Mouse (Mus musculus) CD8-positive naive resting alpha-beta T cell, adult 2 months (primary cell): Measurements from ENCODE around the gene Mettl27.

Experiments used
- DNase-seq, 2 experiments: peaks; one replicate each; pipeline ENCODE4 v3.0.0; 2022; ENCODE audit warnings: low read depth in 2 of 2, low spot score in 2 of 2

Mettl27 gene

DNA sequence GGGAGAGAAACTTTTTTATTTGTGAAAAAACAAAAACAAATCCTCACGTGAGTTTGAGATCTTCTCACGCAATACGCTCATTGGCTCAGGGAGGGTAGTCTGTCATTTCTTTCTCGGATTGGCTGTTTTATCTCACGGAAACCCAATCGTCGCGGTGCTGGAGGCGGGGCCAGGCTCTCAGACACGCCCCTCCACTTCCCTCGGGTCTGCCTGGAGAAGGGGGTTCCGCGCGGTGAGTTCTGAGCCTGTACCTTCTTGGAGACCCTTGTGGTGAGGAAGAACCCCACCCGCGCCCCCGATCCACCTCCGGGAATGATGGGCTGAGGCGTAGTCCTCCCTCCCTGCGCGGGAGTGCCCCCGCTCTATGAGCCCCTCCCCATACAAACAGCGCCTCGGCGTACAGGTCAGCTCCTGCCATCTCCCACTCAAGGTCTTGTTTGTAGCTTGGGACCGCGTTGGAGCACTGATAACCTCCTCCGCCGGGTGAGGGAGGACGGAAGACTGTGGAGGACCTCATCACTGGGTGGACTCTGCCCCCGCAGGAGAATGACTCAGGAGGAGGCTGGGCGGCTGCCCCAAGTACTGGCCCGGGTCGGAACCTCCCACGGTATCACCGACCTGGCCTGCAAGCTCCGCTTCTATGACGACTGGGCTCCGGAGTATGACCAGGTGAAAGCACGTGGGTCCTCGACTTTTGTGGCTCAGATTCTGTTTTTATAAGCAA, at the start of gene Mettl27:
Gene Mettl27 (plus strand): TSS at position 190 of the 724 bp plus-strand sequence.
- peak; percentile 74 to 89 for DNase-seq

DNA sequence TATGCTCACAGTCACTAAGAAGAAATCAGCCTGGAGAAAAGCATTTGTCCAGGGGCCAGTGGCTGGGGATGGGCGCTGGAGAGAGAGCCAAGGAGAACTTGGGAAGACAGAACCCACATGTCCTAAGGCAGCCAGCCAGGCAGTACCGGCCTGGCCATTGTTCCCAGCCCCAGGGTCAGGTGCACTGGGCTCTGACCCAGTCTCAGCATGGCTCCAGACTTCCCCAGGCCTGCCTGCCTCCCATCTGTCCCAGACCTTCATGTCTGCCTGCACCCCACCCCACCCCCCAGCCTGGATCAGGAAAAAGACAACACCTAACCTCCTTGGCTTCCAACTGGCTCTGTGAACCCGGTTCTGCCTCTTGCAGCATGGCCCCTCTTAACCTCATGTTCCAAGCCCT, 49.1 kb upstream of the Mettl27 start:
- no peak for DNase-seq

DNA sequence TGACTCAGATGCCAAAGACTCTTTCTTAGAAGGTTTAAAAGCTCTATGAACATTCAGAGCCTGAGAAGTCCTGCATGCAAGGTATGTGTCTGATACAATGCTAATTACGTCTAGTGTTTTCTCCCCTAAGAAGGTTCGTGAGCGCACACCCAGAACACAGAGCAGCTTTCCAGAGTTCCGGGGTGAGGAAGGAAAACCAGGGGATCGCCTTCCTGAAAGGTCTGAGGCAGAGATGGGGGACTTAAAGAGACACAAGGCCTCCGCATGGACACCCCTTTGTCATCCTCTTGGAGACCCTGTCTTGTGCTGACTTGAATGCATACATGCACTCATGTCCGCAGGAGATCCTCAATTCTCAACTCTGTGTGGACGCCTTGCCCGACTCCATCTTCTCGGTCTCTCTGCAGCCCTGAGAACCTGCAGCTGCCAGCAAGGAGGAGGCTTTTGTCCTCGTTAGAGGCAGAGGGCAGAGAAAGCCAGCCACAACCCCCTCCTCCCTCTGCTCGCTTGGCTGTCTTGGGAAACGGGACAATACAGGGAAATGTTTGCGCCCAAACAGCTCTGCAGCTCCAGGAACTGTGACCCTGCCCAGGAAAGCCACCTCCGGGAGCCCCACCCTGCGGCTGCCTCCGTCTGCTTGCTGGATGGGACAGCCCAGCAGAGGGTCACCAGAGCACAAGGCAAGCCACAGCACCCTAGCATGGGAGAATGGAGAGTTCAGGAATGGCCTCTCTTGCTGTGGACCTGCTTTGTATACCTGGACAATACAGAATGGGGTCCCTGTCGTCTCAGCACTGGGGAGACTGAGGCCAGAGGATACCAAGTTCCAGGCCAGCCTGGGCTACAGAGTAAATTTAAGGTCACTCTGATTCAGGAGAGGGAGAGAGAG, 44.5 kb upstream of the Mettl27 start:
- no peak for DNase-seq

DNA sequence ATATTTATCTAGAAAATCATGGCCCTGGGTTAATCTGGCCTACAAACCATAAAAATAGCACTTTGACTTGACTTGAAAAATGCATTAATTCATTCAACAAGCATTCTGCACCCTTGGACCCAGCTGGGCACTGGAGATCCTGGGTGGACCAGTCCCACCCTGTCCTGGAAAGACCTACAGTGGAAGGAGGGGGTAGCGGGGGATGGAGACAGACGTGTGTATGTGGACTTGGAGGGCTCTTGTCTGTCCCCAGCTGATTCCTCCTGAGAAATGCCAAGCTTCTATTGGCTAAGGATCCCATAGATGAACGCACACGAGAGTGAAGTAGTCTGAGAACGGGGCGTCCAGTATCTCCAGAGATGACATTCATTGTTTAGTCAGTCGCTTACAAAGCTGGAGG, 43.7 kb upstream of the Mettl27 start:
- DNase-seq = no peak

DNA sequence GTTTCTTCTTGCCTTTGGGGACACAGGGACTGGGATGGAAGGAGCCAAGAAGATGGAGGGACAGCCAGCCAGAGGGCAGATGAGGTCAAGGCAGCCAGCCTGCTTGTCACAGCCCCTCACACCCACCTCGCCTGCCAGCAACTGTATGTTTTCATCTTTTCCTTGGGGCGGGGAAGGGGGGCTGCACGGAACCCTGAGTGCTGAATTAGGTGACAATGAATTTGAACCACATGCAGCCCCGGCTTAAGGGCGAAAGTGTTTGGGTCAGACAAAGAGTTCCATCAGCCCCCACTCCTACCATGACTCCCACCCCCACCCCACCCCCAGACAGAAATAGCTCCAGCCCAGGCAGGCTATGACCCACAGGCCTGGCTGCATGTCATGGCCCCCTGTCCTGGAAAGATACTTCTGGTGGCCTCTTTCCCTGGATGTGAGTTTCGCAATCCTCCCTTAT, 41.5 kb upstream of the Mettl27 start:
- DNase-seq = no peak

DNA sequence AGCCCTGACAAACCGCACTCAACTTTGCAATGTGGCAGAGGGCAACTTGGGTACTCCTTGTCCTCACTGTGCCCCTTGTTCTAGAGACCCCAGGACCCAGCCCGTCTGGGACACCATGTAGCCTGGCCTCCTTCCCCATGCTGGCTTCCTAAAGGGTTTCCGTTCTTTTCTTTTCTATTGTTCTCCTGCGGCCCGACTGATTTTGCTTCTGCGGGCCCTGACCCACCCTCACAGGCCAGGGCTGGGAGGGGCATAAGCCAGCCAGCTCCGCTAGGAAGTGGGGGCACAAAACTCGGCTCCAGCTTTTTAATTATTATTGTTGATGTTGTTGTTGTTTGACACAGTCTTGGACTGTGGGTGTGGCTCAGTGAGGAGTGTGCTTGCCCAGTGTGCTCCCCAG, 40.6 kb upstream of the Mettl27 start:
- DNase-seq = no peak

DNA sequence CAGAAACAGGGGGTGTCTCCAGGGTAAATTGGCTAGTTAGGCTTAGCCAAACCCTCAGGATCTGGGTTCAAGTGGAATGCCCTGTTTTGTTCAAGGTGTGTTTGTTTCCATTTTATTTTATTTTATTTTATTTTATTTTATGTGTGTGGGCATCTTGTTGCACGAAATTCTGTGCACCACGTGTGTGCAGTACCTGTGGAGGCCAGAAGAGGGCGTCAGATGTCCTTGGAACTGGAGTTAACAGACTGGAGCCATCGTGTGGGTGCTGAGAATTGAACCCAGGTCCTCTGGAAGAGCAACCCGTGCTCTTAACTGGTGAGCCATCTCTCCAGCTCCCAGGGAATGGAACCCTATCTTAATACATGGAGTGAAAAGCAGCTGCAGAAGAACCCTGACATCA, 39.5 kb upstream of the Mettl27 start:
- no peak for DNase-seq

DNA sequence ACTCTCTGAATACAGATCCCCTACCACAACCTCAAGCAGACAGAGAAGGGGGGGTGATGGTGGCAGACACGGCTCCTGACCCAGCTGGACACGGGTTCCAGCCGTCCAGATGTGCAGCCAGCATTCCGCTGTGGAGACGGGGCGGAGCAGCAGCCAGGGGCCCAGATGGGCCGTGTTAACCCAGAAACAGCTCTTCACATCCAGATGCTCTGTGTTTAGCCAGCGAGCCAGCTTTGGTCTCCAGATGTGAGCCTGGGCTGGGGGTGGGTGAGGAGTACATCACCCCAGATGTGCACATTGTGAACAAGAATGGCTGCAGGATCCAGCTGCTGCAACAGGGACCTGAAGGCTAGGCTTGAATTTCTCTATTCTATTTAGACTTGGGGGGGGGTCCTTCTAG, 36.9 kb upstream of the Mettl27 start:
- no peak for DNase-seq

DNA sequence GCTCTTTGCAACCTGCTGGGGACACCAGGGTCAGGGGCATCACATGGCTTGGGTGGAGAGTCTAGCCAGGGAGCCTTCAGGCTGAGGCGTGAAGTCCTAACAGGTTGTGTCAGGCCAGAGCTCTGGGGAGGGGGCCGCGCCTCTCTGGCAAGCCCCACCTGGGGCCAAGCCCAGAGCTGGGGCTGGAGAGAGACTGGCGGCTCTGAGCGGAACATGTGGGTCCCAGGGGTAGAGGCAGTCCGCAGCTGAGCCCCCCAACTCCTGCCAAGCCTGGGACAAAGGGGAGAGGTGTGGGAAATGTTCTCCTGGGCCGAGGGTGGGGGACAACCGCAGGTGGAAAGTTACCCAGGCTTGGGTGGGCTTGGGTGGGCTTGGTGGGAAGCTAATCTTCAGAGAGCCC, 35.2 kb upstream of the Mettl27 start:
- DNase-seq = no peak

DNA sequence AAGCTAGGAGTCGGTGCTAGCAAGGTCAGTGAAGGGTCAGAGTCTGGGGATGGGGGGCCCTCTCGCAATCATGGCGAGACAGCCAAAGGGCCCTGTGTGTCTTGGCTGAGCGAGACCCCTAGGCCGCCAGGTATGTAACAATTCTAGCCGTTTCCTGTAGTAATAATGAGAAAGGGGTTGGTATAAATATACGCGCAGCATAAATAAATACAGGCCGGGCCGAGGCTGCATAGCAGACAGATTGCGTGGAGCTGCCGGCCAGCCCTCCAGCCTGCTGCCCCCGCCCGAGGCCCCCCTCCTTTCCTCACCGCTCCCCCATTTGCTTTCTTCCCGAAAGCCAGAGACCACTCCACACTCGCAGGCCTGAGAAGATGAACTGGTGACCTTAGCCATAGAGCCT, 34.6 kb upstream of the Mettl27 start:
- DNase-seq = no peak

DNA sequence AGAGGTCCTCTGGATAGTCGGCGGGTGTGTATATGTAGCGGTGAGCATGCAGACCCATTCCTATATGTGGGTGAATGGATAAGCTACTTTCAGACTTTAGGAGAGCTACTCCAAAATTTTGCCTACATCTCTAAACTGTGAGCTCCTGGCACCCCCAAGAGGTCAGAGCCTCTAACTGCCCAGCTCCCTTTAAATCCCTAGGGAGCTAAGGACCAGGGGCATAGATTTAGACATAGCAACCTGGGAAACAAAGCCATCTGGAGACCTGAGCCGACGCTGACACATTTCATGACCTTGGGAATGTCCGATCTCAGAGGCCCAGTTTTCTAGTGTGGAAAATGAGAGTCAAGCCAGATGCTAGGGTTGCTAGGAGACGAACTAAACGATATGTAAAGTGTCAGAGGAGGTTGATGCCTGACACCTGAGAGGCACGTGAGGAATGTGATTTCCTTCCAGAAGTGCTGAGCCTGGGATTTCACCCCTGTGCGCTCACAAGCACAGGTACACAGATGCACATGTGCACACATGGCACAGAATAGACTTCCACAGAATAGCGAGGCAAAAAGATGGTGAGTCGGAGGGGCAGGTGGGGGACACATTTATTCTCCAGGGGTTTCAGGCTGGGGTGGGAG, 31.0 kb upstream of the Mettl27 start:
- DNase-seq = no peak

DNA sequence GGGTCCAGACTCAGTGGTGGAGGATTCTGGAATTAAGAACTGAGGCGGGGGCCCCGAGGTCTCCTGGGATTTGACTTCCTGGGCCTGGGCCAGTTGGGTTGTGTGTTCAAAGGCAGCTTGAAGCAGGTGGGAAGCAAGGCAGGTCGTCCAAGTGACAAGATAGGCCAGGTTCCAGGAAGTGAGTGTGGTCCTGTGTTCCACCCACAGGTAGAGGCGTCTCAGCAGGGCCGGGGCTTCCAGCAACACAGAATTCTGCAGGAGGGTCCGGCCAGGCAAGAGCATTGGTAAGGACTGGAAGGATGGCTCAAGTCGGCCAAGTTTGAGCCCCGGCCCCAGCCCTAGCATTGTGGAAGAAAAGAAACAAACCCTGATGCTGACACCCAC, 30.5 kb upstream of the Mettl27 start:
- no peak for DNase-seq

DNA sequence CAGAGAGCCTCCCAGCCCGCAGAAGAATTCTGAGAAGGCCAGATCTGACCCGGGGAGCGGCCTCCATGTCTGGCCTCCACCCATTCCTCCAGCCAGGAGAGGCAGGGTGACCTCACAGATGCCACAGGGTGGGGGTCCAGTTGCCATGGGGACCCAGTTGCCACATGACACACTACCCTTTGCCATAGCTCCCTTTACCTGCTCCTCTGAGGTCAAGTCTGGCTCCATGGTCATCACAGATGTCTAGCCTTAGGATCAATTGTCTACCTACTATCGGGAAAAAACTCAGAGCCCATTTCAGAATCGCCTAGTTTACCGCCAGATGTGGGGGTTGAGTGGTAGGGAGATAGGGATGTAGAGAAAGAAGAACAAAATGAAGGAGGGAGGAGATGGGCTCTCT, 25.5 kb upstream of the Mettl27 start, which contains the start of gene Tmem270:
Gene Tmem270 (minus strand): TSS at position 101 of the 400 bp plus-strand sequence.
- no peak for DNase-seq

DNA sequence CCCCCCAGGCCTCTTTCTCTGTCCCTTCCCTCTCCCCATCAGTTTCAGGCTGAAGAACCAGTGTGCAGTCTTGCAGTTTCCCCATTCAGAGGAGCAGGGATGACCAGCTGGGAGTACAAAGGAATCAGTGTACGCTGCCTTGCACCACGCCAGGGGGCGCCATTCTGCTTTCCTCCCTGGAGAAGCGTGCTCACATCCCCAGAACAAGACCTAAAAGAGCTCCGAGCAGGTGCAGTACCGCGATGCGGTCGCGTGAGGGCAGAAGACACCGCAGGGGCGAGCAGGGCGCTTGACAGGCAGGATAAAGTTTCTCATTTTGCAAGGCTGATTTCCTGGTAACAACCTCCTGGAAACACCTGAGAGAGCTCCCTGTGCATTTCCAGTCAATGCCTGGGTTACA, 25.0 kb upstream of the Mettl27 start:
- DNase-seq = peak; percentile 77 to 88

DNA sequence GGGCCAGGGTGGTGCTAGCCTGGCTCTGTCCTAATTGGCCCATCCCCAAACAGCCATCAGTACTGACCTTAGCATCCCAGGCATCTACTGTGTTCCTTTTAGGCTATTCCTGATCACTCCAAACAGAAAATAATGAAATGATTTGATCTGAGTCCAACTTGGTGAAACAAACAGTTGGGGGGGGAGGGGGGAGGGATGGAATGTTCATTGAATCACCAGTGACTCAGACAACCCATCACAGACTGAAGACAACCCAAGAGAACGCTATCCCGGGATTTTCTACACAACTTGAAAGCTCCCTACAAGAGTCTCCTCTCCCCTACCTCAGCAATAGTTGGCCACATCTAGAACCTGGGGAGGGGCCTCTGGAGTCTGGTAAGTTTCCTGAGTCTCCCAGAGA, 20.3 kb upstream of the Mettl27 start:
- no peak for DNase-seq

DNA sequence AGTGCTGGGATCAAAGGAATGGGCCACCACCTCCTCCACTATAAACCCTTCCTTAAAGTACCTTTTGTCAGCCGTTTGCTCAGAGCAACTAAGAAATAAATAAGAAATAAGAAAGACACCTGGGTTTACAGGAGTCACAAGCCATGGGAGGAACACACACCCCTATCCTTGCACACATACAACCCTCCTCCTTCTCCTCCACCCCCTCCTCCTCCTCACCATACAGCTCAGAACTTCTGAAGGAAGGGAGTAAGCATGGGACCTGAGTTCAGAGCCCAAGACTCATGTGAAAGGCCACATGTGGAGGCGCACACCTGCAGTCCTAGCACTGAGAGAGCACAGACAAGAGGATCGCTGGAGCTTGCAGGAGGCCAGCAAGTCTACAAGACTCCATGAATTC, 18.8 kb upstream of the Mettl27 start:
- DNase-seq = no peak

DNA sequence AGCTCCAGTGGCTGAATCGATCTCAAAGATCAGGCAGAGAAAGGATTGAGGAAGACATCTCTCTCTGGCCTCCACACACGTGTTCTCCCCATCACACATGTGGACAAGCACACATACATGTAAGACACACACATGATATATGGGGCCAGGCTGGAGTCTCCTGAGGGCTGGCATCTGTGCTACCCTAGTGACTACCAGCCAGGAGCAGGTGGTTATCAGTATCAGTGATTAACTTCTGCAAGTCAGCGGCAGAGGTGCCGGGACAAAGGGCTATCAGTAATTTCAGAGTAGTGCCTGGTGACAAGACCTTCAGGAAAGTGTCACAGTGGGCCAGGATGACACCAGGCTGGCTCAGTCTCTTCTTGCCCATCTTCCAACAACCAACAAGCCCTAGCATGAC, 18.4 kb upstream of the Mettl27 start:
- no peak for DNase-seq

DNA sequence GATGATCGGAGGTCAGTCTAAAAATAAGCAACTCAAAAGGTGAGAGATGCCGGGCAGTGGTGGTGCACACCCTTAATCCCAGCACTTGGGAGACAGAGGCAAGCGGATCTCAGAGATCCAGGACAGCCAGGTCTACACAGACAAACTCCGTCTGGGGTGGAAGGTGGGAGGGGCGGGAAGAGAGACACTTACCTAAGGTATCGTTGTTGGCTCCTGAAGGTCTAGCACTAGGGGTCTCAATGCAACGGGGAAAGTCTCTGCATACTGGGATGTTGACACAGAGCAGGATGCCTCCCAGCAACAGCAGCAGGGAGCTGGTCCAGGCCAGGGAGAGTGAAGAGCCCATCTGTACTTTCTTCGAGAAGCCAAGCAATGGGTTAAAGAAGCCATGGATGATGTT, 17.7 kb upstream of the Mettl27 start:
- DNase-seq = no peak

DNA sequence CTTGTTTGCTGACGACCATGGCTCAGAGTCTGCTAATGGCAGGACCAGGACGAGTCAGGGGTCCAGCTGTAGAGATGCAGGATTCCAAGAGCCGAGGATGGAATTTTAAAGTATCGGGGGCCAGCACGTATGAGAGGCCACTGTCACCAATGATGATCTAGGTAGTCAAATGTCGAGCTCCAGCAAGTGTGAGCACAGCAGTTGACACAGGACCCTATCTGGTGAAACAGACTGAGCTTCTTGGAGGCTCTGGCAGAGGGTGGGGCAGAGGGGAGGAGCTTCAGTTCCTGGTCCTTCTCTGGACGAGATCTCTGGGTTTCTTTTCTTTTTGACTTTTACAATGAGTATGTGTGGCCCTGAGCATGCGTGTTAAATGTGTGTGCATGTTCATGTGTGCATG, 16.9 kb upstream of the Mettl27 start, which contains the start of gene Cldn13:
Gene Cldn13 (minus strand): TSS at position 216 of the 400 bp plus-strand sequence.
- DNase-seq = no peak

DNA sequence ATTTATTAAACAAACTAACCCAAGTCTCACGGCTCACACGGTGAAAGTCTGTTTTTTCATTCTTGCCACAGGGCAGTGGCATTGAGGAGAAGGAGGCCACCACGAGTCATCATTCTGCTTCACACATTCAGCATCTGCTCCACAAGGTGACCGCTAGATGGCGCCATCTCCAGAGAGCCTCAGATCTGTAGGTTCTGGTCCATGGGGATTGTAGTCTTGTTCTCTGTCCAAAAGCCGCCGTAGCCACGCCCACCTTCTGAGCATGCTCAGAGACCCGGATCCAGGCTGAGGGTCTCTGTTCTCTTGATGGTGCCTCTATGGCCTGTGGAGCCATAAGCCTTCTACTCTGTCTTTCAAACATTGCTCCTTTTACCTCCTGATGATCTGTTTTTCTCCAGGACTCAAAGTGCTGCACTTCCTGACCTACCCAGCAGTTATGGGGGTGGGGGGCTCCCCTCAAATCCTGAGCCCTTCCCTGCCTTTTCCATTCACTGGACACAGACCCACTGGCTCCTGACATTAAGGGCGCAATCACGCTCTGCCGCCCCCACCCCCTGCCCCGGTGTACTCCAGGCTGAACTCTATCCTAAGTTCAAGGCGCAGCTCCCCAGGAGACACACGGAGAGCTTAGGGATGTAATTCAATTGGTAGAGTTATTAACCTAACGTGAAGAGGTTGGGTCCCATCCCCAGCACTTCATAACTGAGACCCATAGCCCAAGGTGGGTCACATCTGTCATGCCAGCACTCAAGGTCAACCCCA, 13.9 kb upstream of the Mettl27 start:
- DNase-seq = peak; percentile 53 to 62

DNA sequence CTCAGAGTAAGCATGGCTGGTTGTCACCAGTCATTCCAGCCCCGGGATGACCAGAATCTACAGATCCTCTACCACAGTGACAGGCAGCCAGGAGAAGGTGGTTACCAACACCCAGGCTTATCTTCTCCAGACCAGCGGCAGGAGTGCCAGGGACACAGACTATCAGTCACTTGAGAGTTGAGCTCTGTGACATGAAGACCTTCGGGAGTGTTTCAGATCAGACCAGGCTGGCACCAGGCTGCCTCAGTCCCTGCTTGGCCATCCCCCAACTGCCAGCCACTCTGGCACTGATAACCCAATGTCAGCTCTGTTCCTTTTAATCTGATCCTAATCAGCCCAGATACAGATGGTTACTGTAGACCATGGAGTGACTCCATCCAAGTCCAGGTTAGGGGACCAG, 13.1 kb upstream of the Mettl27 start:
- no peak for DNase-seq
